Mouse (Mus musculus): ENCODE data around the gene Eif4b.
A peak's percentile ranks its signal among the peaks of the same experiment; 100 is the strongest.

Eif4b gene

GRCm38 (mm10) chr15:102101672-102102541 is 28.3 kb downstream of the Eif4b start:
- DNase-seq (ENCODE audit: low spot score) = no peak

GRCm38 (mm10) chr15:102102548-102103121 is 29.1 kb downstream of the Eif4b start:
- DNase-seq (ENCODE audit: low spot score) = peak; percentile 57

GRCm38 (mm10) chr15:102103371-102103946 is 29.9 kb downstream of the Eif4b start:
- peak; percentile 67 for DNase-seq (ENCODE audit: low spot score)

- peak; percentile 83 for DNase-seq (ENCODE audit: low spot score)
These were observed 30.5 kb downstream of the Eif4b start for GRCm38 (mm10) chr15:102103947-102104555.

GRCm38 (mm10) chr15:102105360-102105759 is 31.8 kb downstream of the Eif4b start:
- DNase-seq (ENCODE audit: low spot score) = no peak

GRCm38 (mm10) chr15:102105764-102106730 is 32.5 kb downstream of the Eif4b start:
- DNase-seq (ENCODE audit: low spot score) = peak; percentile 55

- DNase-seq (ENCODE audit: low spot score) = no peak
These were observed 33.3 kb downstream of the Eif4b start for GRCm38 (mm10) chr15:102106754-102107456.

- DNase-seq (ENCODE audit: low spot score) = peak; percentile 83
These were observed 34.4 kb downstream of the Eif4b start for GRCm38 (mm10) chr15:102107689-102108573.

- DNase-seq (ENCODE audit: low spot score) = peak; percentile 90
These were observed 35.3 kb downstream of the Eif4b start for GRCm38 (mm10) chr15:102108651-102109525.

GRCm38 (mm10) chr15:102110271-102110670 is 36.7 kb downstream of the Eif4b start:
- no peak for DNase-seq (ENCODE audit: low spot score)

- no peak for DNase-seq (ENCODE audit: low spot score)
These were observed 37.3 kb downstream of the Eif4b start for GRCm38 (mm10) chr15:102110701-102111494.

- no peak for DNase-seq (ENCODE audit: low spot score)
These were observed 37.9 kb downstream of the Eif4b start for GRCm38 (mm10) chr15:102111495-102111829.

- DNase-seq (ENCODE audit: low spot score) = no peak
These were observed 38.6 kb downstream of the Eif4b start for GRCm38 (mm10) chr15:102112181-102112580.

GRCm38 (mm10) chr15:102112827-102113226 is 39.3 kb downstream of the Eif4b start:
- DNase-seq (ENCODE audit: low spot score) = no peak

GRCm38 (mm10) chr15:102113674-102114073 is 40.1 kb downstream of the Eif4b start:
- no peak for DNase-seq (ENCODE audit: low spot score)

GRCm38 (mm10) chr15:102114651-102115260 is 41.2 kb downstream of the Eif4b start:
- no peak for DNase-seq (ENCODE audit: low spot score)

GRCm38 (mm10) chr15:102115731-102116231 is 42.2 kb downstream of the Eif4b start:
- no peak for DNase-seq (ENCODE audit: low spot score)
